Mouse (Mus musculus) kidney, embryonic 14.5 days (tissue): ENCODE data around the gene Gm32802. TPM values are rescaled to one million over a fixed set of nuclear protein-coding genes. Genes with fewer than 3 reads are reported as not detected.
"Not testable (repeated sequence)": the region's sequence is repeated elsewhere in the genome, so short reads cannot be mapped to it uniquely, and the experiment has no call there.

ENCODE experiments used
- ATAC-seq: fragments of 200-750 bp; cut with Nextera tagmentation; 2 replicates; pipeline ENCODE4 v1.8.0; 2017; ENCODE audit warnings: moderate number of reproducible peaks, mild to moderate bottlenecking, moderate TSS enrichment, moderate library complexity; ENCODE audit not compliant: low FRiP score, low TSS enrichment
- H3K27ac ChIP-seq: fragments of 300-500 bp; sonication (generic); 2 replicates; pipeline ENCODE4 v1.5.1; 2014; ENCODE audit warnings: low read depth, mild to moderate bottlenecking, low read length, moderate library complexity, mixed read lengths
- H3K27me3 ChIP-seq: fragments of 300-500 bp; sonication (generic); 2 replicates; pipeline ENCODE4 v1.6.1; 2014; ENCODE audit warnings: mild to moderate bottlenecking, low read length; ENCODE audit not compliant: control insufficient read depth, insufficient read depth
- H3K36me3 ChIP-seq: fragments of 300-500 bp; sonication (generic); 2 replicates; pipeline ENCODE4 v1.6.1; 2014; ENCODE audit warnings: low read length, mixed read lengths; ENCODE audit not compliant: control insufficient read depth, insufficient read depth
- H3K4me1 ChIP-seq: fragments of 300-500 bp; sonication (generic); 2 replicates; pipeline ENCODE4 v1.6.1; 2014; ENCODE audit warnings: low read length, mixed read lengths; ENCODE audit not compliant: control insufficient read depth, insufficient read depth
- H3K4me2 ChIP-seq: fragments of 300-500 bp; sonication (generic); replicated peaks from 2 replicates; pipeline ENCODE4 v1.6.1; 2014; ENCODE audit warnings: low read depth, mild to moderate bottlenecking, low read length
- H3K4me3 ChIP-seq: fragments of 300-500 bp; sonication (generic); 2 replicates; pipeline ENCODE4 v1.5.1; 2014; ENCODE audit warnings: mild to moderate bottlenecking, low read length
- H3K9ac ChIP-seq: fragments of 300-500 bp; sonication (generic); 2 replicates; pipeline ENCODE4 v1.6.1; 2014; ENCODE audit warnings: low read depth, mild to moderate bottlenecking, low read length, moderate library complexity
- H3K9me3 ChIP-seq: fragments of 300-500 bp; sonication (generic); 2 replicates; pipeline ENCODE4 v1.6.1; 2016; ENCODE audit warnings: low read length; ENCODE audit not compliant: control insufficient read depth
- WGBS: fragments of 180-500 bp; shearing (Covaris S2); extraction: QIAGEN DNeasy Blood & Tissue Kit; methylation state at CpG from one replicate; pipeline ENCODE4 v1.1.7; 2014; 5-methylcytosine and 5-hydroxymethylcytosine counted together
- polyA plus RNA-seq: library from polyadenylated mRNA; unstranded; fragments of >200 nt; fragmentation: Nextera tagmentation; extraction: Ambion mirVana; gene quantifications from 2 replicates; pipeline ENCODE4 v1.2.1, GENCODE M21; 2014

Gm32802 gene
- not detected in 2 replicates for polyA plus RNA-seq

GRCm38 (mm10) chr10:118258388-118258787, at the start of gene Gm32802:
Gene Gm32802 (plus strand): TSS chr10:118258688.
- not testable (repeated sequence) for H3K36me3 ChIP-seq
- no CpG with 5 or more reads among the region's 13 CpGs for WGBS

GRCm38 (mm10) chr10:118215719-118216393, 42.6 kb upstream of the Gm32802 start:
- not testable (repeated sequence) for H3K36me3 ChIP-seq, H3K4me1 ChIP-seq, H3K27me3 ChIP-seq, H3K9ac ChIP-seq, ATAC-seq, H3K4me3 ChIP-seq, H3K4me2 ChIP-seq, H3K9me3 ChIP-seq, H3K27ac ChIP-seq
- 92% methylated on average over 2 of the region's 4 CpGs for WGBS

More at GRCm38 (mm10) chr10:118258388-118258787, at the start of gene Gm32802:
- H3K4me2 ChIP-seq, H3K4me1 ChIP-seq, H3K27me3 ChIP-seq, H3K27ac ChIP-seq, ATAC-seq, H3K9me3 ChIP-seq, H3K9ac ChIP-seq, H3K4me3 ChIP-seq: not testable (repeated sequence)

- not testable (repeated sequence) for H3K4me1 ChIP-seq, H3K9me3 ChIP-seq, H3K9ac ChIP-seq, H3K27ac ChIP-seq, H3K4me2 ChIP-seq, H3K27me3 ChIP-seq, H3K4me3 ChIP-seq, H3K36me3 ChIP-seq, ATAC-seq
- 100% methylated on average over 1 of the region's 2 CpGs for WGBS
Measured at GRCm38 (mm10) chr10:118227629-118228028, 30.9 kb upstream of the Gm32802 start.

GRCm38 (mm10) chr10:118232607-118233006, 25.9 kb upstream of the Gm32802 start:
- WGBS: no CpG with 5 or more reads among the region's 5 CpGs
- H3K4me3 ChIP-seq, H3K9me3 ChIP-seq, H3K36me3 ChIP-seq, H3K4me2 ChIP-seq, H3K4me1 ChIP-seq, H3K27me3 ChIP-seq, ATAC-seq, H3K27ac ChIP-seq, H3K9ac ChIP-seq: not testable (repeated sequence)

GRCm38 (mm10) chr10:118240680-118241079, 17.8 kb upstream of the Gm32802 start, which contains the start of gene Gm32717:
Gene Gm32717 (minus strand): TSS chr10:118240780.
- ATAC-seq, H3K9me3 ChIP-seq, H3K27ac ChIP-seq, H3K4me3 ChIP-seq, H3K4me1 ChIP-seq, H3K36me3 ChIP-seq, H3K9ac ChIP-seq, H3K4me2 ChIP-seq, H3K27me3 ChIP-seq: not testable (repeated sequence)
- no CpG with 5 or more reads among the region's 13 CpGs for WGBS

- H3K4me2 ChIP-seq, H3K9ac ChIP-seq, H3K36me3 ChIP-seq, H3K27me3 ChIP-seq, ATAC-seq, H3K9me3 ChIP-seq, H3K27ac ChIP-seq, H3K4me3 ChIP-seq, H3K4me1 ChIP-seq: not testable (repeated sequence)
- WGBS: 65% methylated on average over 11 of the region's 11 CpGs
Measured at GRCm38 (mm10) chr10:118249006-118249595, 9.4 kb upstream of the Gm32802 start.

- no peaks in the 10 kb centered on the region for H3K4me1 ChIP-seq
- H3K9me3 ChIP-seq: no peaks in the 10 kb centered on the region
- WGBS: 24% methylated on average over 10 of the region's 10 CpGs
- H3K36me3 ChIP-seq: no peaks in the 10 kb centered on the region
- H3K9ac ChIP-seq: no peak overlapping the region
- ATAC-seq: peak; percentile 87
- no peaks in the 10 kb centered on the region for H3K27me3 ChIP-seq
- H3K4me3 ChIP-seq: no peak overlapping the region
- no peak overlapping the region; the same call in 1 of the 2 replicates for H3K4me2 ChIP-seq
- no peak overlapping the region for H3K27ac ChIP-seq
Measured at GRCm38 (mm10) chr10:118250852-118251295, 7.6 kb upstream of the Gm32802 start.

- H3K4me2 ChIP-seq, H3K9ac ChIP-seq, H3K4me1 ChIP-seq, H3K9me3 ChIP-seq, H3K27me3 ChIP-seq, ATAC-seq, H3K27ac ChIP-seq, H3K36me3 ChIP-seq, H3K4me3 ChIP-seq: not testable (repeated sequence)
- 67% methylated on average over 1 of the region's 8 CpGs for WGBS
Measured at GRCm38 (mm10) chr10:118268812-118269211, 10.3 kb downstream of the Gm32802 start.

GRCm38 (mm10) chr10:118271416-118271815, 12.9 kb downstream of the Gm32802 start:
- 100% methylated on average over 1 of the region's 2 CpGs for WGBS
- not testable (repeated sequence) for H3K4me1 ChIP-seq, H3K9me3 ChIP-seq, H3K4me2 ChIP-seq, H3K27ac ChIP-seq, ATAC-seq, H3K27me3 ChIP-seq, H3K4me3 ChIP-seq, H3K9ac ChIP-seq, H3K36me3 ChIP-seq
